Mouse (Mus musculus): ENCODE results near the gene Hmgb1. TPM values are rescaled to one million over a fixed set of nuclear protein-coding genes. Genes with fewer than 3 reads are reported as not detected.
"Not testable (repeated sequence)": the region's sequence is repeated elsewhere in the genome, so short reads cannot be mapped to it uniquely, and the experiment has no call there.

Hmgb1 gene
- polyA plus RNA-seq, 1 experiment, result 186 TPM

DNA sequence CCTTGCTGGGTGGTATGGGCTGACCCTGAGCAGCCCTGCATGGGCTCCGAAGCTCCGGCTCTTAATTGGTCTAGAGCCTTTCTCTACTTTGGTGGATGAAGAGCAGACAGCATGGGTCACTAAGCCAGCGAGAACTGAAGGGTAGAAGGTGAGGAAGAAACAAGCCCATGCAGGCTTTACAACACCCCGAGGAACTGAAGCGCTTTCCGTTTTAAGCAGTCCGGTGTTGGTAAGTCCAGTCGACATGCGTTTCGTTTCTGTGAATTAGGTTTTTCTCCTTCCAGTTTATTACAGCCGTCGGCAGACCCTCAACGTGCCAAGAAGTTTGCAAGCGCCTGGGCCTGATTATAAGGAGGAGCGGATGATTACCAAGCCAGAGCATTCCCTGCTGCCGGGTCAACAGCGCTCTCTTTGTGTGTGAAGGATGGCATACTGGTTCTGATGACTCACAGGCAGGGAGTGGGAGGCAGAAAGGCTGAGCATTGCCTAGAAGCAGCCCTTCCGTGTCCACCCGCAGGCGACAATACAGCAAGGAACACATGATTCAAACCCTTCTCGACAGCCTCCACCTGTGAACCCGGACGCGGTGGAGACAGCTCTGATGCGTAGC, 40.4 kb downstream of the Hmgb1 start:
- DNase-seq, result peak in 1 of 2 experiments; percentile 10
- no peak for TF ChIP-seq CTCF (IDR thresholded peaks at IDR 0.05; ENCODE audit: borderline replicate concordance, insufficient read depth, low read depth, low read length)
- no peak for TF ChIP-seq POLR2A (IDR thresholded peaks at IDR 0.05; ENCODE audit: borderline replicate concordance, insufficient read depth, low read length)
- no peaks in the 10 kb centered on the region for H3K27me3 ChIP-seq (ENCODE audit: control insufficient read depth, insufficient read depth, low read length)
- 67% methylated on average over 25 of the region's 25 CpGs for WGBS
- no peaks in the 10 kb centered on the region for H3K4me1 ChIP-seq (ENCODE audit: control insufficient read depth, insufficient read depth, low read length)
- H3K4me3 ChIP-seq (replicated peaks; ENCODE audit: insufficient read depth, low read depth, low read length), result no peak overlapping the region
- H3K27ac ChIP-seq (ENCODE audit: insufficient read depth, low read length), result no peak overlapping the region

DNA sequence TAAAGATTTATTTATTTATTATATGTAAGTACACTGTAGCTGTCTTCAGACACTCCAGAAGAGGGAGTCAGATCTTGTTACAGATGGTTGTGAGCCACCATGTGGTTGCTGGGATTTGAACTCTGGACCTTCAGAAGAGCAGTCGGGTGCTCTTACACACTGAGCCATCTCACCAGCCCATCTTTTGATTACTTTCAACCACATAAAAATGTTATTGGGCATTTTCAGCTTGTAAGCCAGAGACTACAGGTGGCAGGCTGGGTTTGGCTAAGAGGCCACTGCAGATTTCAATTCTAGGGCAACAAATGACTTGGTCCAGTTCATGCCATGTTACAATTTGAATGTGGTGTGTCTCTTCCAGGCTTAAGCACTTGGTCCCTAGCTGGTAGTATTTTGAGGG, 43.1 kb downstream of the Hmgb1 start:
- 100% methylated on average over 1 of the region's 1 CpGs for WGBS
- not testable (repeated sequence) for H3K4me1 ChIP-seq (ENCODE audit: control insufficient read depth, insufficient read depth, low read length); H3K27ac ChIP-seq (ENCODE audit: insufficient read depth, low read length)

DNA sequence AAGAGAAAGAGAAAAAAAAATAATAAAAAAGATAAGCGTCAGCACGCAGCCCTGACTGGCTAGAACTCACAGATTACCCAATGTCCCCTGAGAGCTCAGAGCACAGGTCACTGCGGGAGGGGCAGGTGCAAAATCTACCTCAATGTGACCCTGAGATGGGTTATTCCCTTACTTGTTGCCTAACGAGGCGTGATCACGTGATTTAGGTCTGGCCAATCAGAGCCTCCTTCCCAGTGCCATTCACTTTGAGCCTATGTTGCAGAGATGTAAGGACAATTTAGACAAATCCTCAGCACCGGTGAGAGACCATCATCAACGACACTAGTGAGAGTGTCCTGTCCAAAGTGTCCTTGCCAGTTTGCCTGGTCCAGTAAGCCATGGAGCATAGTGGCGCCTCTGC, 44.0 kb downstream of the Hmgb1 start:
- H3K4me3 ChIP-seq (replicated peaks; ENCODE audit: insufficient read depth, low read depth, low read length), result no peak overlapping the region
- H3K4me1 ChIP-seq (ENCODE audit: control insufficient read depth, insufficient read depth, low read length), result peaks cover 6% of the 10 kb centered on the region
- WGBS, result 66% methylated on average over 9 of the region's 9 CpGs
- no peaks in the 10 kb centered on the region for H3K27me3 ChIP-seq (ENCODE audit: control insufficient read depth, insufficient read depth, low read length)
- no peak overlapping the region for H3K27ac ChIP-seq (ENCODE audit: insufficient read depth, low read length)
- no peak for DNase-seq
- TF ChIP-seq CTCF (IDR thresholded peaks at IDR 0.05; ENCODE audit: borderline replicate concordance, insufficient read depth, low read depth, low read length), result no peak
- no peak for TF ChIP-seq POLR2A (IDR thresholded peaks at IDR 0.05; ENCODE audit: borderline replicate concordance, insufficient read depth, low read length)

More for the DNA sequence above, 43.1 kb downstream of the Hmgb1 start:
- not testable (repeated sequence) for DNase-seq; H3K27me3 ChIP-seq (ENCODE audit: control insufficient read depth, insufficient read depth, low read length); H3K4me3 ChIP-seq (replicated peaks; ENCODE audit: insufficient read depth, low read depth, low read length)

DNA sequence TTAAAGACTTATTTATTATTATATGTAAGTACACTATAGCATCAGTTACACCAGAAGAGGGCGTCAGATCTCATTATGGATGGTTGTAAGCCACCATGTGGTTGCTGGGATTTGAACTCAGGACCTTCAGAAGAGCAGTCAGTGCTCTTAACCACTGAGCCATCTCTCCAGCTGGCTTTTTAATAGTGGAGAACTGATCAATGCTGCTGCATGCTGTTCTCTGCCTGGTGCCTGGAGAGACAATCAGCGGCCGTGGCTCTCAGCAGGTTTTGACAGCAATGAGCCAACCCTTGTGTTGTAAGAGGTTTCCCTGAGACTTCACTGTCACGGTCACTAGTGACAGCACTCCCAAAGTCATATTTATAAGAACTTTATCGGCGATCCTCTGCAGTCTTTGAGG, 46.2 kb downstream of the Hmgb1 start:
- not testable (repeated sequence) for H3K27me3 ChIP-seq (ENCODE audit: control insufficient read depth, insufficient read depth, low read length); DNase-seq; H3K27ac ChIP-seq (ENCODE audit: insufficient read depth, low read length); H3K4me1 ChIP-seq (ENCODE audit: control insufficient read depth, insufficient read depth, low read length); H3K4me3 ChIP-seq (replicated peaks; ENCODE audit: insufficient read depth, low read depth, low read length)
- 83% methylated on average over 6 of the region's 6 CpGs for whole genome bisulfite sequencing

DNA sequence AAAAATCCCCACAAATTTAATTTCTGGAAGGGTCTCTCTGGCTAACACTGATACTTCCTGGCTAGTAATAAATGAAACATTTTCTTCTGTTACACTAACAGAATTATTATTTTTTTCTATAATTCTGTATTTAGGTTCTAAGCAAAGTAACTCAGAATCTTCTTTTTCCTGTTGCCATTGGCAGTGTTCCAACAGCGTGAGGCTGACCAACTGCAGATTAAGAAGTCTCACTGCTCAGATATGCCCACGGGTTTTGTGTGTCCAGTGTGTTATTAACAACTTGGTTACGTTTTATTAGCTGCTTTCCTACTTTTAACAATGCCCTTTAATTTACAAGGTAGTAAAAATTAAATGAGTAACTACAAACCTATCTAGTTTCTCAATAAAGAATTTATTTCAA, 46.8 kb downstream of the Hmgb1 start:
- TF ChIP-seq POLR2A (IDR thresholded peaks at IDR 0.05; ENCODE audit: borderline replicate concordance, insufficient read depth, low read length) (no peak), CTCF (IDR thresholded peaks at IDR 0.05; ENCODE audit: borderline replicate concordance, insufficient read depth, low read depth, low read length) (no peak)
- 25% methylated on average over 3 of the region's 3 CpGs for WGBS
- no peak for DNase-seq
- Histone ChIP-seq H3K4me1 (ENCODE audit: control insufficient read depth, insufficient read depth, low read length) (peaks cover 6% of the 10 kb centered on the region), H3K4me3 (replicated peaks; ENCODE audit: insufficient read depth, low read depth, low read length) (no peak overlapping the region), H3K27ac (ENCODE audit: insufficient read depth, low read length) (no peak overlapping the region), H3K27me3 (ENCODE audit: control insufficient read depth, insufficient read depth, low read length) (no peaks in the 10 kb centered on the region)

DNA sequence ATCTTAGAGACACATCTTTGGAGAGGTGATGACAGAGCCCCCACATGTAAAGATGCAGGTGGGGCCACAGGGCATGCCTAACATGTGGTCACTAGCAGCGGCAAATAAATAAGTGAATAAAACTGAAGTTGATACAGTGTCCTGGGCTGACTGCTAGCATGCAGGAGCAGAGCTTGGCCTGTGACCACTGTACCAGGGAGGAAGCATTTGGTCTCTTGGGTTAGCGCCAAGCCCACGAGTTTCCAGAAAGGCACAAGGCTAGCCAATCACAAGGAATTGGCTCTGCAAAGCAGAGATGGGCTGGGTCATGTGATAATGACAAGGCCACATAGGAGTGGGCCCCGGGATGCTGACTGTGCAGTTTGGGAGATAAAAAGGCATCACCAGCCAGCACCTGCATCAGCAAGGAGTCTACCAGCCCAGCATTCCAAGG, 47.3 kb downstream of the Hmgb1 start:
- H3K27ac ChIP-seq (ENCODE audit: insufficient read depth, low read length), result no peak overlapping the region
- no peaks in the 10 kb centered on the region for H3K27me3 ChIP-seq (ENCODE audit: control insufficient read depth, insufficient read depth, low read length)
- WGBS, result 18% methylated on average over 4 of the region's 4 CpGs
- peaks cover 6% of the 10 kb centered on the region for H3K4me1 ChIP-seq (ENCODE audit: control insufficient read depth, insufficient read depth, low read length)
- no peak overlapping the region for H3K4me3 ChIP-seq (replicated peaks; ENCODE audit: insufficient read depth, low read depth, low read length)
- TF ChIP-seq CTCF (IDR thresholded peaks at IDR 0.05; ENCODE audit: borderline replicate concordance, insufficient read depth, low read depth, low read length), result no peak
- TF ChIP-seq POLR2A (IDR thresholded peaks at IDR 0.05; ENCODE audit: borderline replicate concordance, insufficient read depth, low read length), result no peak
- peak; percentile 28 to 49 for DNase-seq

DNA sequence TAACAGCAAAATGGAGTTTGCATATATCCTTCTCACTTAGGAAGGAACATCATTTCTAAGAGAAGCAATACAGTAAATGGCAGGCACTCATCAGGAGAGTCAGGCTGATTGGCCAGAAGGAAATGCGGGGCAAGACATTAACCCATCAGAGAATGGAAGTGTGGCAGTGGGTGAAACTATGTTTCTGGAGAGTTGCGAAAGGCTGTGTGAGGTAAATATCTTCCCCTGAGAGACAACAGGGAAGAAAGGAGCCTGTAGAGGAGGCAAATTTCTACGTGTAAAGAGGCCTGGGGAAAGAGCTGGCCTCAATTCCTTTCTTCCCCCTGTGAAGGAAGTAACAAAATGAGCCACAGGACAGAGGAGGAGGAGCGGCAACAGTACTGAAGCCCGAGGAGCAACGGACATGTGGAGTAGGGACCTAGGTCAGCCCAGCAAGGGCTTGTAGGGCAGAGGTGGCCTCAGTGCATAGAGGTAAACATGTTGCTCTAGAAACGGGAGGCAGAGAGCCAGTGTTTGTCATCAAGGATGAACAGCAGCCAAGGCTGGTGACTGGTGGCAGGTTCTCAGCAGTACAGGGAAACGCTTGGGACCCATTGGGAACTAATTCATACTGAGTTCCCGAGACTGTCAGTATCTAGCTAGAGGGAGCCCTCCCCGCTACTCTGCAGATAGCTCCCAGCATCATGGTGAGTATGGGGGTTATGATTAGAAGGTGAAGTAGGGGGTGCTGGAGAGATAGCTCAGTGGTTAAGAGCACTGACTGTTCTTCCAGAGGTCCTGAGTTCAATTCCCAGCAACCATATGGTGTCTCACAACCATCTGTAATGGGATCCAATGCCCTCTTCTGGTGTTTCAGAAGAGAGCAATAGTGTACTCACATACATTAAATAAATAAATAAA, 48.6 kb downstream of the Hmgb1 start:
- no peak overlapping the region for H3K27ac ChIP-seq (ENCODE audit: insufficient read depth, low read length)
- no peak for TF ChIP-seq CTCF (IDR thresholded peaks at IDR 0.05; ENCODE audit: borderline replicate concordance, insufficient read depth, low read depth, low read length)
- 82% methylated on average over 10 of the region's 10 CpGs for WGBS
- no peak overlapping the region for H3K4me3 ChIP-seq (replicated peaks; ENCODE audit: insufficient read depth, low read depth, low read length)
- H3K4me1 ChIP-seq (ENCODE audit: control insufficient read depth, insufficient read depth, low read length), result peaks cover 6% of the 10 kb centered on the region
- DNase-seq, result no peak
- no peaks in the 10 kb centered on the region for H3K27me3 ChIP-seq (ENCODE audit: control insufficient read depth, insufficient read depth, low read length)

DNA sequence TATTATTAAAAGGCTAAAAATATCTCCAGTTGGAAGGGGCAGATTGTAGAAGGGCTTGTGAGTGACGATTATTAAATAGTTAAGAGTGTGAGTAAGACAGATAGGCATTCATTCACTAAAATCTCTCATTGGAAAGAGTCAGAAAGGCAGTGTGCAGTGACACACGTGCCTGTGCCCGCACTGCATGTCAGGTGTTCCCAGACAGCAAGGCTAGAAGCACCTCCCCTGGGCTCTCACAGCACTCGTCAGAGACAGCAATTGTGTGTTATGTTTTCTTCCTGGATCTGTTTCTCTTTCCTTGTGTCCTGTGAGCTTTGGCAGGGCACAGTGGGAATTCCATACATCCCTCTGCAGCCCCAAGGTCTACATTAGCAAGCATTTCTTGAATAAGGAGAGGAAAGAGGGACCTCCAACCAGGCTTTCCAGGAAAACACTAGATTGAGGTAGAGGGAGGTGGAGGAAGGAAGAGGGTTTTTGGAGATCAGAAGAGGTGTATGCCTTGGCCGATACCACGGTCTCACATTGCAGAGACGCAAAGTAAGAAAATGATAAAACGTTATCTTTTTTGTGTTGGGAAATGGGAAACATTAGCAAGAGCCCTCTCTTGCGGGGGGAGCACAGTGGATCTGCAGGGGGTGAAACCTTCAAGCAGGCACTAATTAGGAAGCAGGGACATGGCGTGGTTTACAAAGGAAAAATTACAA, 49.4 kb downstream of the Hmgb1 start:
- Histone ChIP-seq H3K27me3 (ENCODE audit: control insufficient read depth, insufficient read depth, low read length) (no peaks in the 10 kb centered on the region), H3K4me3 (replicated peaks; ENCODE audit: insufficient read depth, low read depth, low read length) (no peak overlapping the region), H3K4me1 (ENCODE audit: control insufficient read depth, insufficient read depth, low read length) (peaks cover 6% of the 10 kb centered on the region), H3K27ac (ENCODE audit: insufficient read depth, low read length) (no peak overlapping the region)
- no peak for TF ChIP-seq POLR2A (IDR thresholded peaks at IDR 0.05; ENCODE audit: borderline replicate concordance, insufficient read depth, low read length)
- no peak for TF ChIP-seq CTCF (IDR thresholded peaks at IDR 0.05; ENCODE audit: borderline replicate concordance, insufficient read depth, low read depth, low read length)
- 83% methylated on average over 10 of the region's 10 CpGs for WGBS
- DNase-seq, result no peak
